Mouse (Mus musculus): ENCODE results near the gene Olfr49. TPM values are rescaled to one million over a fixed set of nuclear protein-coding genes. Genes with fewer than 3 reads are reported as not detected.

The Olfr49 gene
- total RNA-seq, 2 experiments from 2014 or later: not detected

DNA sequence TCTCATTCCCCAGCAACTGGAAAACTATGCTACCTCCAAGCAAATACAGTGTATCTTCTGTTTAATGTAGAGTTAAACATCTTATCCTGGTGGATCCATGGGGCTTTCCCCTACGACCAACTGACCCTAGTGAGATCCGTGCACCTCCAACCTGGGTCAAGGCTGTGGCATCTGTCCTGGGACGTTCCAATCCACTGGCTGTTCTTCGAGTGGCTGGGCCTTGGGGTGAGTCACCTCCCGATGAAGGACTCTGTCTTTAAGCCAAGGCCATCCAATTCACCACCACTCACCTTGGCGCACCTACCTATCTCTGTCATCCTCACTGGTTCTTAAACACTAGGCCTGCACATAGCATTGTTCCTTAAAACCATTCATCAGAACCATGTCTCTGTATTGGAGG is 21.6 kb downstream of the Olfr49 start:
- no peak for DNase-seq (ENCODE audit: low spot score in 2 of 2)
- intact Hi-C loops (cut with DNase I): no loop called here

DNA sequence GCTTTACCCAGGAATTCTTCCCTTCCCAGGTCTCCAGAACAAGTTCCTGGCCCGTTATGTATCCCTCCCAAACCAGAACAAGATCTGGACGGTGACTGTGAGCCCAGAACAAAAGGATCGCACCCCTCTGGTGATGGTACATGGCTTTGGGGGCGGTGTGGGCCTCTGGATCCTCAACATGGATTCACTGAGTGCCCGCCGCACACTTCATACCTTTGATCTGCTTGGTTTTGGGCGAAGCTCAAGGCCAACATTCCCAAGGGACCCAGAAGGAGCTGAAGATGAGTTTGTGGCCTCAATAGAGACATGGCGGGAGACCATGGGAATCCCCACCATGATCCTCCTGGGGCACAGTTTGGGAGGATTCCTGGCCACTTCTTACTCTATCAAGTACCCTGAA is 22.1 kb downstream of the Olfr49 start:
- no peak for DNase-seq (ENCODE audit: low spot score in 2 of 2)
- intact Hi-C loops (cut with DNase I): no loop called here

DNA sequence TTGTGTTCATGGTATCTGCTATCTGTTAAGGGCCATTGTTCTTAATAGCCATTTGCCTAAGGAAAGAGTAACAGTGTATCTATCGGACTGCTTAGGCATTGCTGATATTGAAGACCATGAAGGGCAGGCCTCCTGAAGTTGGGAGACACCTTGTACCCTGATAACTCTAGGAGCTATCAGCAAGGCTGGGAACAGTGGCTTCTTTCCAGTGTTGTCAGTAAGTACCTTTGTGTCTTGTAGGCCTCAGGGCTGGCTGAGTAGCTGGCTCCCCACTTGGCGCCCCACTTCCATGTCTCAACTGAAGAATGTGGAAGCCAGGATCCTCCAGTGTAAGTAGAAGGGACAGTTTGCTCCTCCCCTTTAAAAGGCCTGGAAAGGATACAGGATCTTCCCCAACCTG is 23.4 kb downstream of the Olfr49 start:
- intact Hi-C loops (cut with DNase I): no loop called here
- DNase-seq (ENCODE audit: low spot score in 2 of 2): no peak

DNA sequence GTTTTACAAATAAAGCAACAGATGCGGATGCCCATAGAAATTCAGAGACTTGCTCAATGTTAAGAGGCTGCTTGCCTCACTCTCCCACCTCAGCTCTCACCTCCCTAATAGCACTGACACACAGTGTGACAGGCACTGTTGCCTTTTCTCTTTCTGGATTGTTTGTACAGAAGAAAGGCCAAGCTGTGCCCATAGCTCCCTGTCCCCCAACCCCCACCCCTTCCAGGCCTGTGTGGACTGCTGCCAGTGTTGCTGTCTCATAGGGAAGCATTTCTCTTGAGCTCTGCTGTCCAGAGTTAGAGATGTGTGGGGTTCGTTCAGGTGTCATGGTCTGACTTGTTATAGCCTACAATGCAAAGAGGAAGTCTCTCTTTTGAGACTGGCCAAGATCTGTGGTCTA is 24.5 kb downstream of the Olfr49 start:
- intact Hi-C loops (cut with DNase I): no loop called here
- DNase-seq (ENCODE audit: low spot score in 2 of 2): no peak

DNA sequence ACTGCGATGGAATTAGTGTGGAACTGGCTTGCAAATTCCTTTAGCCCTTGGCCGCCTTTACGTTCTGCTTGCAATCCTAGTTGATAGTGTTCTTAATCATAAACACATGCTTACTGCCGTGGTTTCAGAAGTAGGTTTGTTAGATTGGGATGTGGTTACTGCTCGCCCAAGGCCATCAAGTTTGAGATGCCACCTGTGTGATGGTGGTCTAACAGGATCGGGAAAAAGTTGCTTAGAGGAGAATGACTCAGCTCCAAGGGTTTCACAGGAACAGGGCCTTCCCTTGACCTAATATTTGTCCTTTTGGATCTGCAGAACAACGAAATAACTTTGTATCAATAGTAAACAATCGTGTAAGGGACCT is 25.0 kb downstream of the Olfr49 start:
- DNase-seq (ENCODE audit: low spot score in 2 of 2): no peak
- intact Hi-C loops (cut with DNase I): loop anchor here (5.0 kb wide), 1 partner anchor 103 kb away; the partner anchor contains the start of gene Oxa1l

DNA sequence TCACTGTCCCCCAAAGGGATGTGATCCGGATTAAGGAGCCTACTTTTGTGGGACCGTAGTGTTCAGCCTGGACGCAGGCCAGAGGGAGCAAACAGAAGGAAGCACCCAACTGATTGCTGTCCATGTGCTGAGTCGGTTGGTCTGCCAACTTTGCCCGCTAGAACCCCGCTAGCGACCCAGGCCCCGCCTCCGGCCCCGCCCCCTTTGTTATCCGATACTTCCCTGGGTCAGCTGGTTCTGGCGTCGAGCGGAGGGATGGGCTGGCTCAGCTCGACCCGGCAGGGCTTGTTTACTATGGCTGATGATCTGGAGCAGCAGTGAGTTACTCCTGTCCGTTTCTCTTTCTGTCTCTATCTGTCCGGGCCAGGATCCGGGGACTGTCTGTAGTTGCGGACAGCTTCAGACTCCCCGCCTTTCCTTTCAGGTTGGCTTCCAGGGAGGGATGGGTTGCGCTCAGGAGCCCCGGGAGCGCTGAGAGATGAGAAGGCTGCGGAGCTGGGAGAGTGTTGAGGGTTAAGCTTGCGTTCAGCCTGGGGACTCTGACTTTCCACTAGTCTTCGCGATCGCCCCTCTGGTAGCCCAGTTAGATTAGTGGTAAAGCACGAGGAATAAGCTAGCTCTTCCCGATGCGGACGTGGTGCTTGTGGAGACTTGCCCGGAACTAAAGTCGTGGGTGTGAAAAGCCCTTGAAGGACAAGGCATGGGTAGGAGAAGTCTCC is 25.6 kb downstream of the Olfr49 start:
- DNase-seq (ENCODE audit: low spot score in 2 of 2): peak; percentile 72 to 80
- intact Hi-C loops (cut with DNase I): loop anchor here (5.0 kb wide), 1 partner anchor 103 kb away; the partner anchor contains the start of gene Oxa1l

DNA sequence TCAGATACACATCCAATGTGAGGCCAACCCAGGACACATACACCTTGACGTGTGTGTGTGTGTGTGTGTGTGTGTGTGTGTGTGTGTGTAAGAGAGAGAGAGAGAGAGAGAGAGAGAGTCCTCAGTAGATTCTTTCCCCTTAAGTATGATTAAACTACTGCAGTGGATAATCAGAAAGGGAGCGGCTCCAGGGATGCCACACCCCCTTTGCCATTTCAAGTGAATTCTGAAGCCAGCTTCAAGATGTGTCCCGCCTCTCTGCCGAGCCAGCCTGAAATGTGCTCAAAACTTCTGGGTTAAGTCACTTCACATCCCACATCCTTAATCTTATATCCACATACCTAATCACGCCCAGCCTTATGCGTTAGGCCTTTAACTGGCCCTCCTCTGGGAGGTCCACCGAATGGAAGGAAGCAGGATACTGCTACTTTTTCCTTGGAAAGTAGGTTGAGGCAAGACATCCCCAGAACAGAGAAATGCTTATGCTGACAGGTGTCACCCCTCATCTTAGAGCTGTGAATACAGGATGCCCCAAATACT is 26.5 kb downstream of the Olfr49 start:
- DNase-seq (ENCODE audit: low spot score in 2 of 2): no peak
- intact Hi-C loops (cut with DNase I): loop anchor here (5.0 kb wide), 1 partner anchor 104 kb away; the partner anchor contains the start of gene Oxa1l

DNA sequence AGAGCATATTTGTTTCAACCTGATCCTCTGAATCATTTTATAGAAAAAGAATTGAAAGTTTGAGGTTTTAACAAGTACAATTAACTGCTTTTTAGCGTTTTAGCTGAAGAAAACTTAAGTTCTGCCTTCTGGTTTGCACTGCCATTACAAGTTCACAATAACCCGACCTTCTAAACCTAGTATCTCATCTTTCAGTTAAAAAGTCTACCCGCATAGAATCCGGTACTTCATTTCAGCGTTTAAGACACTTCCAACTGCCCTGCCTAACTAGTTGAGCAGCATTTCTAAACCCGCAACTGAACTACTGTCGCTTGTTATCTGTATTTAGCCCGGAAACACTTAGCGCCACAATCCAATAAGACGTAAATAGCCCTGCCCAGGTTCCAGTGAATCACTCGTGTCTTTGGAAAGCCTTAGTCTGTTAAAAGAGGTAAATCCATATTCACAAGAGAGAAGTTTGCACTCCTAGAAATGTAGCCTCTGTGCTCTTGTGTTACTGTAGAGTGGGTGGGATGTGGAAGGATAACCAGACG is 30.0 kb downstream of the Olfr49 start:
- intact Hi-C loops (cut with DNase I): loop anchor here (5.0 kb wide), 3 partner anchors 108 to 173 kb away; partner anchors contain the start of genes Mrpl52 and Oxa1l
- no peak for DNase-seq (ENCODE audit: low spot score in 2 of 2)

DNA sequence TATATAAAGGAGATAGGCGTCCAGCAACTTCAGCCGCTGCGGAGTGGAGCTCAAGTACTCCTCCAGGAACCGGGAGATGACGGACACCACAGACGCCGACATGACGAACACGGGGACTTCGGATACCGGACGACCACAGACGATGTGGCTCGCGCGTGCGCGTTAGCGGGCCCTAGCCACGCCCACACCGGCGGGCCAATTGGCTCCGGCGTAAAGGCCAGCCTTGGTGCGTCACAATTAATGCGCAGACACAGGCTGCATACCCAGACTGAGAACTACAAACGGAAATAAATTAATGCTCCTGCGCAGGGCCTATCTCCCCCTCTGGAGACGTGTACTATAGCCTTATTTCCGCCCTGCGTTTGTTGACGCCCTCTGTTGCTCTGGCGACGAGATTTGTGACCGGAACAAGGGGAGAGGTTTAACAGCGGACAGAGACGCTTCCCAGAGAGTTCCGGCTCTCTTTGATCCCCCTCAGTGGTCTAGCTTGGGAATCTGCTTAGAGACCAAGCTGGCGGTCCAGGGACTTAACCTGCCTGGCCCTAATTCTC is 30.9 kb downstream of the Olfr49 start, which contains the start of the genes Dad1 and Abhd4:
Gene Dad1, minus strand, starts transcription at position 364 of the 551 bp plus-strand sequence.
Gene Abhd4, plus strand, starts transcription at position 448 of the 551 bp plus-strand sequence.
- intact Hi-C loops (cut with DNase I): loop anchor here (5.0 kb wide), 2 partner anchors 158 to 173 kb away; partner anchors contain the start of gene Mrpl52
- peak; percentile 97 to 99 for DNase-seq (ENCODE audit: low spot score in 2 of 2)

DNA sequence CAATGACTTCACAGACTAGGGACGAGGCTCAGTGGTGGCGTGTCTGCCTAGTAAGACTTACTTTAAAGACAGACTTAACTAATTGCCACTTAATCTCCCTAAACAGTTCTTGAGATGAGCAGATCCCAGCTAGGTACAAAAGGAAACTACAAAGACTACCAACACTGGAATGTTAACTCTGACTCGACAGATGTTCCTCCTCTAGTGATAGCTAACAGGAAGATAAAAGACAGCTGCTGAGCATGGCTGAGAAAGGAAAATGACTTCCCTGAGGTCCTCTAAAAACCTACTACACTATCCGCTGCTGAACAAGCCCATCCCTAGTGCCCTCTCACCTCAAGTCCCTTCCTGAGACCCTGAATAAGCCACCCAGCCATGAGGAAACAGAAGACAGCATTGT is 34.6 kb downstream of the Olfr49 start:
- no peak for DNase-seq (ENCODE audit: low spot score in 2 of 2)
- intact Hi-C loops (cut with DNase I): loop anchor here (5.0 kb wide), 2 partner anchors 162 to 177 kb away; partner anchors contain the start of gene Mrpl52

DNA sequence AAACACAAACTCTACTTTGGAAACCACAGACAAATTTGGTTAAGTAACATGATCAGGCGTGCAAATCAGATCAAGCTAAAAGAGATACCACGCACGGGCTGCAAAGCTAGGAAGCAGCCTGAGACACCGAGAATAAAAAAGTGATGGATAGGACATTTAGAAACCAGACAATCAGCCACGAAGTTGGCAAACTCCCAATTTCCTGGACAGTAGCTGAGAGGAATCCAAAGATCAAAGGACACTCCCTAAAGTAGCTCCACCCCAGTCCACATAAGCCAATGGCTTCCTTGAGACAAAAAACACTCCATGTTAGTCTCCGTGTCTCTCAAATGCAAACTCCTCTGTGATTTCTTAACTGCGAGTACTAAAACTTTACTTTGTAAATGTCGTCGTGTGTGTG is 35.4 kb downstream of the Olfr49 start:
- no peak for DNase-seq (ENCODE audit: low spot score in 2 of 2)

DNA sequence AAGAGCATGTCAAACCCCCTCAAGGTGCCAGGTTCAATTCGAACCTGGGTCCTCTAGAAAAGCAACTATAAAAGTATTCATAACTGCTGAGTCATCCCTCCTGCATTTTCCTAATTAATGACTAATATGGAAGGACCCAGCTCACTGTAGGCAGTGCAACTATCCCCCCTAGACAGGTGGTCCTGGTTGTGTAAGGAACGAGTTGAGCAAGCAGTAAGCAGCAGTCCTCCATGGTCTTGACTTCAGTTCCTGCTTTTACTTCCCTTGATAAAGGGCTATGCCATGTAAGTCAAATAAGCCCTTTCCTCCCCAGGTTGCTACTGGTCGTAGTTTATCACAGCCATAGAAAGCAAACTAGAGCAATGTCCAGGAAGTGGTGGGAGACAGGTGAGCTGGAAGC is 38.5 kb downstream of the Olfr49 start:
- DNase-seq (ENCODE audit: low spot score in 2 of 2): no peak
- intact Hi-C loops (cut with DNase I): no loop called here

More for the DNA sequence above, 35.4 kb downstream of the Olfr49 start:
- intact Hi-C loops (cut with DNase I): no loop called here

DNA sequence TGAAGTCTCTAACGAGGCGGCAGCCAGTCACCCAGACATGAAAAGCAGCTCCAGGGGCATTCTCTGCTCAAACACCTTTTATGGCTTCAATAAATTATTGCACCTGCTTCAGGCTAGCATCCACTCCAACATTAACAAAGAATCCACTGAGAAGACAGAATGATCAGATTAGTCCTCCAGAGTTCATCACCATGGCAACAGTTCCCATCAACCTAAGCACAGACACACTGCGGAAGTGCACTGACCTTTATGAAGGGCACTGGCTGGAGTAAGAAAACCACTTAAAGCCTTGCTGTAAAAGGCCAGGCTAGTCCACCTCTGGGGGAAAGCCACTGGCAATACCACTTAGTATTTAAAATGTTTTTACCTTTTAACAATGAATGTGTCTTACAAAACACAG is 40.6 kb downstream of the Olfr49 start:
- intact Hi-C loops (cut with DNase I): no loop called here
- no peak for DNase-seq (ENCODE audit: low spot score in 2 of 2)

DNA sequence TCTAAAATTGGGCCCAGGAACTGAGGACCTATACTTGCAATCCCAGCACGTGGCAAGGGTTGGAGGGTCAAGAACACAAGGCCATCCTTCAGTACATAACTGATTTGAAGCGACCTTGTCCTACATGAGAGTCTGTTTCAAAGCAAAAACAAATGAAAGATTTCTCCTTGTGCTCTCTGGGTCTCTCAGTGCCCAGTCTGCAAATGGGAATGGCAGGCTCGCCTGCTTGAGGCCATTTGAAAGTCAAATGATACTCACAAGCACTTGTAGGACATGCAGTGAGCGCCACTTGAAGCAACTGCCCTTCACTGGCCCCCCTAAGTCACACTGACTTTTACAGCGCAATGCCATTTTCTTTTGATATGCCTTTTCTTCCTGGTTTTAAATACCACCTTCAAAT is 44.2 kb downstream of the Olfr49 start:
- no peak for DNase-seq (ENCODE audit: low spot score in 2 of 2)
- intact Hi-C loops (cut with DNase I): no loop called here

DNA sequence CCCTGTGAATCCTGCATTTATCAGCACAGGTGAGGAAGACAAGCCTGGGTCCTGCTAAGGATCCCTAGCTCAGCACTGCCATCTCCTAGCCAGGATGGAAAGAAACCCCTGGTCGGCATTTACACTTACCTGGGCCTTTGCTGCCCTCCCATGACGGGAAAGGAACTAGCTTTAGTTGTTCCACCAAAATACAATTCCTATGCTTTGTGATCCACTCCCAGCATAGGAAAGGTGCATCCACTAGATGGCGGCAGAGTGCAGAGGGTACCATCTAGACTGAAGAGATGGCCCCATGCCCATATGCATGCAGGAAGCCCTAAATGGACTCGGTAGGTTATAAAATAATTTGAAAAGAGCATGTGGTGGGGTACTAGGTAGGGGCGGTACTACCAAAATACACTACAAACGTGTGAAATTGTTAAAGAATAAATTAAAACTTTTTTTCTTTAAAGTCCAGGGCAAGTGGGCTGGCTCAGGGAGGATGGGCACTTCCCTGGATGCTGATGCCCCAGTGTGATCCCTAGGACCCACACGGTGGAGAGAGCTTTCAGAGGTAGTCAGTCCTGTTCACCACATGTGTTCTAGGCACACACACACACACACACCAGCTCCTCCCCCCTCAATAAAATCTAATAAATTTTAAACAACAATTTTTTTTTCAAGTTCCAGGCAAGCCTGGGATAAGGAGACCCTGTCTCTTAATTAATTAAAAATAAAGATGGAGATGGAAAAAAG is 45.6 kb downstream of the Olfr49 start:
- intact Hi-C loops (cut with DNase I): loop anchor here (5.0 kb wide), 2 partner anchors 123 to 173 kb away; partner anchors contain the start of gene Oxa1l
- DNase-seq (ENCODE audit: low spot score in 2 of 2): peak; percentile 76 to 86

DNA sequence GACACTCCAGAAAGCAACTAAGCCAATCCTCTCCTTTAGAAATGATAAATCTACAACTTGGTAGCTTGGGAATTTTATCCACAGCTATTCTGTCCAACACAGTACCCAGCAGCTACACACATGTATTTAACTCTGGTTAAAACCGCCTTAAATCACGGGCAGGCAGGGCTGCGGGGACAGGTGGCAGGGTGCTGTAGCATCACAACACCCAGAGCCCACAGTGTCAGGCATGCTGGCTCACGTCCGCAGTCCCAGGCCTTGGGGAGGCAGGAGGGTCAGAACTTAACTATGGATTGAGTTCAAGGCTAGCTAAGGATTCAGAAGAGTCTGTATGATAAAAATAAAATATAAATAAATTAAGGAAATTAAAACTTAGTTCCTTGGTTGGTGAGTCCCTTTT is 47.9 kb downstream of the Olfr49 start:
- no peak for DNase-seq (ENCODE audit: low spot score in 2 of 2)
- intact Hi-C loops (cut with DNase I): loop anchor here (5.0 kb wide), 2 partner anchors 125 to 175 kb away; partner anchors contain the start of gene Oxa1l

DNA sequence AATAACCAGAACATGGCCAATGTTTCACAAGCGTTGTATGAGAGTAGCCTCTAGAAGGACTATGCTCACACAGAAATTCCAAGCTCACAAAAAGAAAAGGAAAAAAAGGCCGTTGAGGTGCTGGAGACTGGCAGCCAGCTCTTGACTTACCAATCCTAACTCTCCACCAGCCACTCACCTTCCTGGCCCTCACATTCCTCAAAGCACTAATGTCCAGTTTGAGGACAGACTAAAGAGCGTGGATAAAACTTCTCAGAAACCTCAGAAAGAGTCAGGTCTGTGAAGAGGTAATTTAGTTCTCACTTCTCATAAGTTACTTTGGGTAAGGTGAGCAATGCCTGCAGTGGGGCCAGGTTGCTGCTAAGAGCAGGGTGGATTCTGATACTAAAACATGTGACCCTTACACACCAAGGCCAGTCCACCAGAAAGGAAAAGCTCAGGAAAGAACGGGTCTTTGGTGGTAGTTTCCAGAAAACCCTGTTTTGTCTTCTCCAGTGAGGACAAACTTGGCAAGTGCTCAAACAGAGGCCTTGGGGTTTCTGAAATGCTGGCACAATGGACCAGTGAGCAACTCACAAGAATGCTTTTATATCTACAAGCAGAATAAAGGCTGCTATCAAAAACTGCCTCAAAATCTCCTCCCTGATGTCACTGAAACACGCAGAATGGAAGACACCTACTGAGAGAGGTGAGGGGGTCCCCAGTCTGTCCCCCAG is 48.8 kb downstream of the Olfr49 start:
- no peak for DNase-seq (ENCODE audit: low spot score in 2 of 2)
- intact Hi-C loops (cut with DNase I): loop anchor here (5.0 kb wide), 2 partner anchors 126 to 176 kb away; partner anchors contain the start of gene Oxa1l

DNA sequence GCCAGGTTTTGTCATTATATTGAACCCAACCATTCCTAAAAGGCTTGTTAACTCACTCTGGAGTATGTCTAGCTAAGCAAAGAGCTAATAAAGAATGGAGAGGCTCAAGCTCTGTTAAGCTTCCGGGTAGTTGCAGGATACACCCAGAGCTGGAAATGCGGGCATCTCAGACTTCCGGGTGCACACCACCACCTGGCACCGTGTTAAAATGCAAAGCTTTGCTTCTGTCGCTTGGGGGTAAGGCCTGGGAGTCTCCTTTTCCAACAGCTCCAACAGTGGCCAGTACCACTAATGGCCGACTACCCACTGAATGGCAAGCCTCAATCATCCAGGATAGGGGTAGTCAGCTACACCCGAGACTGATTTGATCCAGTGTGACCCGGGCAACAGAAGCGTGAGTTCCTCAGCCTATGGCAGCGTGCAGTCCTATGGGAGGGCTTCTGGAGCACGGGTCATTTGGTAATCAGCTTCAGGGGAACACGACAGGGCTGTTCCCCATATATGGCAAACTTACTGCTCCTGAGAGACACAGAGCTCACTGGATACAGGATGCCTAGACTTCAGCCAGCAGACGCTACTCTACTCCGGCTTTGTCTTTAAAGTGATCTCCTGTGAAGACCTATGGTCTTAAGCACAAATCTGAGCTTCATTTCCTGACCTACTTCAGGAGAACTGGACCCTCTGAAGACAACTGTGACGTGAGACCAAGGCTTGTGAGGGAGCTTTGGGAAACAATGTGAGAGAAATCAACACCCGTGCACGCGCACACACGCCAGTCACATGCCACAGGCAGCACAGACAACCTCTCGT is 50.3 kb downstream of the Olfr49 start:
- intact Hi-C loops (cut with DNase I): loop anchor here (5.0 kb wide), 2 partner anchors 128 to 178 kb away; partner anchors contain the start of gene Oxa1l

More for the DNA sequence above, 50.3 kb downstream of the Olfr49 start:
- no peak for DNase-seq (ENCODE audit: low spot score in 2 of 2)

All from left cerebral cortex, postnatal 25 days (tissue).